Mouse (Mus musculus) intestine, embryonic 16.5 days (tissue): ENCODE measurements around the gene Map3k21. TPM values are rescaled to one million over a fixed set of nuclear protein-coding genes. Genes with fewer than 3 reads are reported as not detected.

ENCODE experiments used
- ATAC-seq: fragments of 200-750 bp; cut with Nextera tagmentation; 2 replicates; pipeline ENCODE4 v1.8.0; 2017; ENCODE audit warnings: moderate TSS enrichment, moderate library complexity
- H3K27ac ChIP-seq: fragments of 300-500 bp; sonication (generic); 2 replicates; pipeline ENCODE4 v1.5.1; 2014; ENCODE audit warnings: mild to moderate bottlenecking, low read length
- H3K27me3 ChIP-seq: fragments of 300-500 bp; sonication (generic); replicated peaks from 2 replicates; pipeline ENCODE4 v1.6.1; 2014; ENCODE audit warnings: low read length, control low read depth, mixed read lengths; ENCODE audit not compliant: control insufficient read depth, insufficient read depth
- H3K36me3 ChIP-seq: fragments of 300-500 bp; sonication (generic); 2 replicates; pipeline ENCODE4 v1.6.1; 2014; ENCODE audit warnings: low read length, control low read depth; ENCODE audit not compliant: control insufficient read depth, insufficient read depth
- H3K4me1 ChIP-seq: fragments of 300-500 bp; sonication (generic); 2 replicates; pipeline ENCODE4 v1.6.1; 2014; ENCODE audit warnings: low read length, control low read depth, mixed read lengths; ENCODE audit not compliant: control insufficient read depth, insufficient read depth
- H3K4me2 ChIP-seq: fragments of 300-500 bp; sonication (generic); 2 replicates; pipeline ENCODE4 v1.6.1; 2014; ENCODE audit warnings: low read depth, low read length, control low read depth
- H3K4me3 ChIP-seq: fragments of 300-500 bp; sonication (generic); 2 replicates; pipeline ENCODE4 v1.5.1; 2014; ENCODE audit warnings: mild to moderate bottlenecking, low read length
- H3K9ac ChIP-seq: fragments of 300-500 bp; sonication (generic); 2 replicates; pipeline ENCODE4 v1.6.1; 2014; ENCODE audit warnings: low read depth, low read length
- H3K9me3 ChIP-seq: fragments of 300-500 bp; sonication (generic); 2 replicates; pipeline ENCODE4 v1.6.1; 2016; ENCODE audit warnings: low read length, control low read depth; ENCODE audit not compliant: control insufficient read depth
- WGBS: fragments of 180-500 bp; shearing (Covaris S2); extraction: QIAGEN DNeasy Blood & Tissue Kit; methylation state at CpG from one replicate; pipeline ENCODE4 v1.1.7; 2014; 5-methylcytosine and 5-hydroxymethylcytosine counted together
- polyA plus RNA-seq: library from polyadenylated mRNA; unstranded; fragments of >200 nt; fragmentation: Nextera tagmentation; extraction: Ambion mirVana; gene quantifications from 2 replicates; pipeline ENCODE4 v1.2.1, GENCODE M21; 2015

The Map3k21 gene
- polyA plus RNA-seq, 1 experiment from 2014 or later = 2.8 TPM

DNA sequence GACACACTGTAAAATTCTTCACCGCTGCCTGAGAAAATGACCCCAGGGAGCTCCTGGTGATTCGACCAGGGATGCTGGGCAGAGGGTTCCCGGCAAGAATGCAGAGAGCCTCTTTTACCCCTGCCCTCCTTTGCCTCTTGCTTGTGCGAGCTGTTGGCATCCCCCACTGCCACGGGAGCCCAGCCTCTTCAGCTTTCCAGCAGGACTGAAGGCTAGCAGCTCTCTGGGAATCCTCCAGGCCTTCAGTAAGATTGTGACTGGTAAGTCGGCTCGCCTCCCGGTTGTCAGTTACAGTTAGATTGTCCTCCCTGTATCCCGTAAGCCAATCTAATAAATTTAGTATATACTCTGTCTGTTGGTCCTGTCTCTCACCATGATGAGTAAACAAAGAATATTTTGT is 46.5 kb downstream of the Map3k21 start:
- no peak overlapping the region for H3K27ac ChIP-seq
- ATAC-seq = no peak
- no peaks in the 10 kb centered on the region for H3K4me1 ChIP-seq
- H3K27me3 ChIP-seq = no peaks in the 10 kb centered on the region
- WGBS = 79% methylated on average over 9 of the region's 9 CpGs
- H3K4me2 ChIP-seq = no peak overlapping the region
- H3K4me3 ChIP-seq = no peak overlapping the region
- no peak overlapping the region for H3K9ac ChIP-seq
- H3K9me3 ChIP-seq = no peaks in the 10 kb centered on the region
- H3K36me3 ChIP-seq = no peaks in the 10 kb centered on the region

DNA sequence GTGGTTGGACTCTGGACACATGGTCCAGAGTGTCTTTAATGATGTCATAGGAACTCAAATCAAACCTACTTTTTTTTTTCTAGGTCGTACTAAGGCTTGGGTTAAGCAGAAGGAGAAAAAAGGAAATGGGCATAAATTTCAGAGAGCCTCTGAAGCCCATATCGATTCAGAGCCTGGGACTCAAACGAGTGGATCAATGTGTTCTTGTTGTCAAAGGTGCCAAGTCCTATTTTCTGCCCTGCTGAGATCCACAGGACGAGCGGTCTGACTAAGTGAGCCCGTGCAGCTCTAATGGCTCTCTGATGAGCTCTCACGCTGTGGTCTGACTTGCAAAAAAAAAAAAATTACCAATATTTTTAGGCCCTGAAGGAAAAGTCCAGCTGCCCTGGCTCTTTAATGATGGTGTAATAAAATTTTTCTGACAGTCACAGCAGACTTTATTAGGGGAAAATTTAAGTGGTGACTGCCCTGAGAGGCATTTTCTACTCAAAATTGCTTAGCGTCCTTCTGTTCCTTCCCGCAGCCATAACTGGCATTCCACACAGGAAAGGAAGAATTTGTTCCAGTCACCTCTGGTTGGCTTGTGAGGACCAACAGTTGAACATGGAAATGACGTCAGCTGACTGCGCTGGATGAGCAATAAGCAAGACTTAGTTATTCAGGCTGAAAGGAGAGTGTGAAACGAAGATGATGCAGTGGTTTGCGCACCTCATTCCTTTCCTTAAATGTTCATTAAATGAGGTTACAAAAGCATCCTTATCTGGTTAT is 47.2 kb downstream of the Map3k21 start:
- H3K9me3 ChIP-seq = no peaks in the 10 kb centered on the region
- ATAC-seq = no peak
- no peak overlapping the region for H3K27ac ChIP-seq
- H3K27me3 ChIP-seq = no peaks in the 10 kb centered on the region
- H3K9ac ChIP-seq = no peak overlapping the region
- 67% methylated on average over 13 of the region's 13 CpGs for WGBS
- H3K4me1 ChIP-seq = no peaks in the 10 kb centered on the region
- no peak overlapping the region for H3K4me2 ChIP-seq
- no peaks in the 10 kb centered on the region for H3K36me3 ChIP-seq
- H3K4me3 ChIP-seq = no peak overlapping the region

DNA sequence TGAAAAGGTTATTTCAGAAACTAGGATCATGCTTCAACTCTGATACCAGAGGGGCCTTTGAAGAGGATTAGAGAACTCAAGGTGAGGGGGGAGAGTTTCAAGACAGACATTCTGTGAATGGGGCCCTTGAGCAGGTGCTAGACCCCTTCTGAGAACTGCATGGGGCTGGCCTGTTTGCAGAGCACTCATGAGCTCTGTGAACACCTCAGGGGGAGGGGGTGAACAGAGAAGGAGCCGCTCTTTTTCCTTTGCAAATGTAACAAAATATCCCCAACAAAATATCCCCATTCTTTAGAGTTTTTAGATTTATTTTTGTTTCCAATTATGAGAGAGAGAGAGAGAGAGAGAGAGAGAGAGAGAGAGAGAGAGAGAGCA is 47.7 kb downstream of the Map3k21 start:
- ATAC-seq = no peak
- Histone ChIP-seq H3K27ac (no peak overlapping the region), H3K36me3 (no peaks in the 10 kb centered on the region), H3K4me1 (no peaks in the 10 kb centered on the region), H3K4me2 (no peak overlapping the region), H3K27me3 (no peaks in the 10 kb centered on the region), H3K9me3 (no peaks in the 10 kb centered on the region), H3K4me3 (no peak overlapping the region), H3K9ac (no peak overlapping the region)
- 91% methylated on average over 1 of the region's 1 CpGs for WGBS

DNA sequence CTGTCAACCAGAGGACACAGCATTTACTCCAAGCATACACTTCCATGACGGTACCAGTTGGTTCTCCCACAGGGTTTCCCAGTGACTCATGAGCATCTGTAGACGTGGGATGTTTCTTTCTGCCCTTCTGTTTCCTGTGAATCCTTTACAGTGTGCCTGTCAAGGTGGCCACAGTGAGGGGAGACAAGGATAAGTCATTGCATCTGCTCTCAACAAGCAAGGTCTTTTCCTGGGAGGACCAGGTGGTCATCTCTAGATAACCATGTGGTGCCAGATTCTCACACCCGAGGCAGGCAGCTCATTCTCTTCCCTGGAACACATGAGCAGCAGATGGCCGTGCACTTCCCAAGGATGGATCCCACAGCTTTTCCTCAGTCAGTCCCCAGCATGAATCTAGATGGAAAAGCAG is 49.1 kb downstream of the Map3k21 start:
- Histone ChIP-seq H3K36me3 (no peaks in the 10 kb centered on the region), H3K4me3 (no peak overlapping the region), H3K4me2 (no peak overlapping the region), H3K27ac (no peak overlapping the region), H3K4me1 (peaks cover 4% of the 10 kb centered on the region; the same call in 1 of the 2 replicates), H3K9me3 (no peaks in the 10 kb centered on the region), H3K27me3 (0 out of 2 replicates have a peak, but pooled peaks cover 2% of the 10 kb centered on the region), H3K9ac (no peak overlapping the region)
- ATAC-seq = no peak
- WGBS = 55% methylated on average over 4 of the region's 4 CpGs

DNA sequence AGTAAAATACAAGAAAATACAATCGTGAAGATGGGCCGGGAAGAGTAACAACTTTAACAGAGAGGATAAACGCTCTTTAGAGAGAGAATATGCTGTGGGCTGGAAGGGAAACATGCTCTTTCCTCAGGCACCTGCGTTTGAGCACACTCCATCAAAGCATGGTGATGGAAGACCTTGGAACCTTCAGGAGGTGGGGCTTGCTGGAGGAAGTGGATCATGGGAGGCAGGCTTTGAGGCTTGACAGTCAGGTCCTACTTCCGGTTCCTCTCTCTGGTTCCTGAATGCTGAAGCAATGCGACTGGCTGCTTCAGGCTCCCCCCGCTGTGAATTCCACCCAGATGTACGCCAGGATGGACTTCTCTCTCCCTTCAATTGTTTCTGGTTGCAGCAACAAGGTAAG is 49.8 kb downstream of the Map3k21 start:
- no peak for ATAC-seq
- no peak overlapping the region for H3K4me2 ChIP-seq
- WGBS = 83% methylated on average over 8 of the region's 8 CpGs
- no peak overlapping the region for H3K4me3 ChIP-seq
- H3K4me1 ChIP-seq = peaks cover 4% of the 10 kb centered on the region; the same call in 1 of the 2 replicates
- H3K9me3 ChIP-seq = no peaks in the 10 kb centered on the region
- H3K36me3 ChIP-seq = no peaks in the 10 kb centered on the region
- H3K9ac ChIP-seq = no peak overlapping the region
- H3K27ac ChIP-seq = no peak overlapping the region
- 0 out of 2 replicates have a peak, but pooled peaks cover 2% of the 10 kb centered on the region for H3K27me3 ChIP-seq

DNA sequence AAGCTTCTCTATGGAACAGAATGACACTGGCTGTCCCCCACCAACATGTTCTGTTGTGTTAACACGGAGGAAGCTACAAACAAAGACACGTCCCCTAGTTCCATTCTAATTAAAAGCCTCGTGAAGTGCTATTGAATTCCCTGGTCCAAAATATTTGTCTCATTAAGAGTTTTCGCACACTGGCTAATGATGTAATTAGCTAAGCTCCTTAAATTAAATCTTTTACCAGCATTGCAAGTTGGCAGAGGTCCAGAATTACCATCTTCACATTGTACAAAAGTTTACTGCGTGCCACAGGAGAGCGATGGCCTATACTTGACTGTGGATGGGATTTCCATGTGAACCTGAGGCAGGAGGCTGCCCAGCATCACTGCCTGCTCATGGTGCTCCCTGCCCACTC is 51.5 kb downstream of the Map3k21 start:
- no peak overlapping the region for H3K4me2 ChIP-seq
- no peak overlapping the region for H3K27ac ChIP-seq
- H3K9me3 ChIP-seq = no peaks in the 10 kb centered on the region
- WGBS = 91% methylated on average over 6 of the region's 6 CpGs
- H3K9ac ChIP-seq = no peak overlapping the region
- H3K4me1 ChIP-seq = peaks cover 4% of the 10 kb centered on the region; the same call in 1 of the 2 replicates
- no peaks in the 10 kb centered on the region for H3K36me3 ChIP-seq
- 0 out of 2 replicates have a peak, but pooled peaks cover 2% of the 10 kb centered on the region for H3K27me3 ChIP-seq
- no peak for ATAC-seq
- no peak overlapping the region for H3K4me3 ChIP-seq

DNA sequence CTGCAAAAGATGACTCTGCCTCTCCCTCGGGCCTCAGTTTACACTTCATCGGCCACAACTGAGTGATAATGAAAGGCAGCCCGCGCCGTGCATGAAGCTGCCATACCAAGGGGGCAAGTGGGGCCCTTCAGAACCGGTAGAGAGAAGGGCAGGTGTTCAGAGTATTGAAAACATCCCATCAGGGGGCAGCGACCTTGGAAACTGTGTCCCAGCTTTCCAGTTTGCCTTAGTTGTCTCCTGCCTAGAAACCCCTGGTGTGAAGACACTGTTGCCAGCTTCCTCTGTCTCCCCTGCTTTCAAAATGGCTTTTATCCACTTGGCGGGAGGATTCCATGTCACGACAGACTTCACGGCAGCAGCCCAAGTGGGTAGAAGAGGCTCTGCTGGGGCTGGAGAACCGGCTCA is 53.6 kb downstream of the Map3k21 start:
- ATAC-seq = no peak

DNA sequence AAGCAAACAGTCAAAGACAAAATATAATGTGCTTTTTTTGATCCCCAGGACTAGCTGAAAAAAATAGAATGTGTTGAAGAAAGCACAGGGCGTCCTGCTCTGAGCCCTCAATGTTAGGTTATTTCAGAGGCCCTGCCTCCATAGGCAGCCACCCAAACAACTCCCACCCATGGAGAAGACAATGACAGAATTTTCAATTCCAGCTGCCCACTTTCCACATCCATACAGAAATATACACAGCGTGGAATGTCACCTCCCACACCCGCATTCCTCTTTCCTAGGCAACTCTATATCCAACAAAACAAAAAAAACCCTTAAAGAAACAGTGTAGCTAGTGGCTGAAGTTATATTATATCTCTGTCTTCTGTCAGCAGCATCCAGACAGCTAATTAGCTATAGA is 61.1 kb downstream of the Map3k21 start:
- no peak overlapping the region for H3K4me2 ChIP-seq
- no peaks in the 10 kb centered on the region for H3K36me3 ChIP-seq
- ATAC-seq = no peak
- H3K27ac ChIP-seq = no peak overlapping the region
- no peaks in the 10 kb centered on the region for H3K4me1 ChIP-seq
- no peak overlapping the region for H3K9ac ChIP-seq
- no peaks in the 10 kb centered on the region for H3K27me3 ChIP-seq
- H3K4me3 ChIP-seq = no peak overlapping the region
- H3K9me3 ChIP-seq = no peaks in the 10 kb centered on the region
- WGBS = 37% methylated on average over 3 of the region's 3 CpGs

More for the DNA sequence above, 53.6 kb downstream of the Map3k21 start:
- Histone ChIP-seq H3K9ac (no peak overlapping the region), H3K36me3 (no peaks in the 10 kb centered on the region), H3K27me3 (0 out of 2 replicates have a peak, but pooled peaks cover 2% of the 10 kb centered on the region), H3K9me3 (no peaks in the 10 kb centered on the region), H3K27ac (no peak overlapping the region), H3K4me2 (peak overlapping the region; percentile 44), H3K4me1 (peaks cover 4% of the 10 kb centered on the region; the same call in 1 of the 2 replicates), H3K4me3 (peak overlapping the region; percentile 18; the same call in 1 of the 2 replicates)
- WGBS = 7% methylated on average over 11 of the region's 11 CpGs

DNA sequence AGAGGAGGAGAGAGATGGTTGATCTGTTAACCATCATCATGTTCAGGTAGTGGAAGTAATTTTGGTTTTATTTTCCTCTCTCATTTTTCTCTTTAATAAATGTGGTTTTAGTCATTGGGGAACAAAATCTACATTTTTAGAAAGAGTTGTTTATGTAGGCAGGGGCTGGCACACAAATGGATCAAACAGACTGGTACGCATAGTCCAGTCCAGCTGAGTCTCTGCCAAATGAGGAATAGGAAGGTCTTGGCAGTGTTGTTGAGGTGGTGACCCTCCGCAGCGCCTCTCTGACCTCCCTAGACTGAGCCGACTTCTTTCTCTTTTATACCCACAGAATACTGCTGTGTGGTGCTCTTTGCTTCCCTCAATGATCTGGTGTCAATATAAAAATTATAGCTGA is 65.7 kb downstream of the Map3k21 start:
- Histone ChIP-seq H3K4me2 (no peak overlapping the region), H3K27me3 (no peaks in the 10 kb centered on the region), H3K27ac (no peak overlapping the region), H3K9me3 (no peaks in the 10 kb centered on the region), H3K9ac (no peak overlapping the region), H3K36me3 (no peaks in the 10 kb centered on the region), H3K4me3 (no peak overlapping the region), H3K4me1 (no peaks in the 10 kb centered on the region)
- 78% methylated on average over 4 of the region's 4 CpGs for WGBS
- no peak for ATAC-seq
